Mouse (Mus musculus) yolk sac, embryonic 10.5 days (tissue): ENCODE measurements around the gene Smyd3.

Experiments
- DNase-seq: peaks from one replicate; pipeline ENCODE4 v3.0.0-alpha.2; 2017; ENCODE audit warnings: low spot score

Gene Smyd3

DNA sequence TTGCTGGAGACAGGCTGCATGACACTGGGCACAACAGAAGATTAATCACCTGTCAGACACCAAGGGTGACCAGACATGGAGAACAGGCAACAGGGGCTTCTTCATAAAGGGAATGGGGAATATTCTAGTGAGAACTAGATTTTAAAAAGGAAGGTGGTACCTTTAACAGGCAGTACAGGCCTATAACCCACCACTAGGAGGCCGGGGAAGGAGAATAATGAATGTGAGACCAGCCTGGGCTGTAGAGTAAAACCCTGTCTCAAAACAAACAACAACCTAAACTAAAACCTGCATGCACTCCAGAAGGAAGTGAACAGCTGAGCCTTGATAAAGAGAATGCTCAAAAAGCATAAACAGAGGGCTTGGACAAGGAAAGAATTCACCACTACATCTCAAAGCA lies 297.6 kb downstream of the Smyd3 start:
- no peak for DNase-seq

- DNase-seq = no peak
Observed at GRCm38 (mm10) chr1:179218061-179218460, 299.8 kb downstream of the Smyd3 start.

DNA sequence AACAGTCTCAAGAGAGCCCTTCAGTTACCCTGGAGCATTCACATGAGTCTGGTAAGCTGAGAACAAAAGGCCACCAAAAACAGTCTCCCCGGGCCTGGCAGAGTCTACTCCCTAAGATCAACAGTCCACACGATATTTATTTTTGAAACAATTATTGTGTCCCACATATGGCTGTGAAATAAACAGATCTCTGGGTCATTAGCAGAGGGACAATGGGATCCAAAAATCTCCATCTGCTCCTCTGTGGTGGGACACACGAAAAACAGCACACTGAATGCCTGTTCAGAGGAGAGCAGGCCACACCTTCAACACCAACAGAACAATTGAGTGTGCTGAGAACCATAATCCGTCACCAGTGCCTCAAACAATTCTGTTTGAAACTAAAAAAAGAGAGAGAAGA lies 300.8 kb downstream of the Smyd3 start:
- no peak for DNase-seq

GRCm38 (mm10) chr1:179213381-179213780 lies 304.5 kb downstream of the Smyd3 start:
- no peak for DNase-seq

- no peak for DNase-seq
Observed at GRCm38 (mm10) chr1:179212295-179212694, 305.5 kb downstream of the Smyd3 start.

DNA sequence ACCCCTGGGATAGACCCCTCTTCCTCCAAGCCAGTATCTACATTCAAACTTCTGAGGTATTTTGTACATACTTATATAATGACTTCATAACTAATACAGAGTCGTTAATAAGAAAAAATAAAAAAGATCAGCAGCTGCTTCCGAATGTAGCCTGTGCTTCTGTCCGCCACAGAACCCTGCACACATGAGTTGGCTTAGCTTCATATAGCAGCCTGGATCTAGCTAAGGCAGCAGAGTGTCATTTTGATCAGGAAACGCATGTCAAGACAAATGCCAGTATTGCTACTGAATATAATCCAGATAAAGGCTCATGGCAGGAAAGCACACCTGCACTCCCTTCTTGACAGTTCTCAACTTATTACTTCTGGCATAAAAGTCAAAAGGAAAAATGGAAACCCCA lies 306.5 kb downstream of the Smyd3 start:
- DNase-seq = no peak

DNA sequence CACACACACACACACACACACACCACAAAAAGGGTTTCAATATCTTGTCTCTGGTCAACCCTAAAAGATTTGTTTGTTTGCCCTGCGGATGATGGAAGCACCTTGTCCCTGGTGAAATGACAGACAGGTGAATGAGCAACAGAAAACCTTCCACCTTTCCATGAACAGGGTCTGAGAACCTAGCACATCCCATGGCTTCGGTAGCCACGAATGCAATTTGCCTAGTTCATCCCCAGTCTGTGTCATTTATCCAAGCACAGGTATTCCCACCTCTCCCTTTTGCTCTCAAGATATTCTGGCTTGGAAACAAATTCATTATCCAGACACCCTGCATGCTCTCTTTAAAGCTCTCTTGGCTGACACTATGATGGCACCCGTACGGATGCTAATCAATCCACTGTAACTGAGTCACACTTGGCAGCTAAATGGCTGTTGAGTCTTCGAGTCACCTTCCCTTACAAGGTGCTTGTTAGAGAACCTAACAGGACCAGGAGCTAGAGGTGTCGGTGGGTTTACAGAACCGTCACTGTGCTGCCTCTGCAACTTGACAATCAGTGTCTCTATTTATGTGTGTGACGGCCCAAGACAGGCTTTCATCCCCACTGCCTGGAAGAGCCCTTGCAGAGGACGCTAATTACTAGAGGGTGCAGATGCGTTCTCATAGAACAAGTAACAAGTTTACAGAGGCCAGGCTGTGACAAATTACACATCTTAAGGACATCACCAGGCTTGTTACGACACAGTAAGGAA lies 309.8 kb downstream of the Smyd3 start:
- DNase-seq = no peak

DNA sequence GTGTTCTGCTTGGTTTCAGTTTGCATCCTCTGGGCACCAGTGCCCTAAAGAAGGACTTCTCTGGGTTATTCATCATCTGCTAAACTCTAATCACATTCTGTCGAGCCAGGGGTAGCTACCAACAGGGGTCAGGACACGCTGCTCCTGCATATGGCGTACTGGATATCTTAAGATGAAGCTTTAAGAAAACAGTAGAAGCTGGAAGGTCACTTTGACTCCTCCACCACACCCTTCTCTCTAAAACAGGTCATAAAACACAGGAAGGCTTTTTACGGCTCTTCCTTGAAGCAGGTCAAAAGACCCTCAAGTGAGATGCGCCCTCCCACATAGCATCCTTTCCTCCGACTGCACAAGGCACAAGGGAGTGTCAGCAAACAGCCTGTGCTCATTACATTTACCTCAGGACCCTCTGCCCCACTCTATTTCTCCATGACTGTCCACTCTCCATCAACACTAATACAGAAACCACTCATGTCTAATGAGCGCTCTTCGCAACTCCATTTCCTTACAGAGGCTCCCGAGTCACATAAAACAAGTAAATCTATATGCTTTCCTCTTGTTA lies 310.6 kb downstream of the Smyd3 start:
- DNase-seq = no peak

DNA sequence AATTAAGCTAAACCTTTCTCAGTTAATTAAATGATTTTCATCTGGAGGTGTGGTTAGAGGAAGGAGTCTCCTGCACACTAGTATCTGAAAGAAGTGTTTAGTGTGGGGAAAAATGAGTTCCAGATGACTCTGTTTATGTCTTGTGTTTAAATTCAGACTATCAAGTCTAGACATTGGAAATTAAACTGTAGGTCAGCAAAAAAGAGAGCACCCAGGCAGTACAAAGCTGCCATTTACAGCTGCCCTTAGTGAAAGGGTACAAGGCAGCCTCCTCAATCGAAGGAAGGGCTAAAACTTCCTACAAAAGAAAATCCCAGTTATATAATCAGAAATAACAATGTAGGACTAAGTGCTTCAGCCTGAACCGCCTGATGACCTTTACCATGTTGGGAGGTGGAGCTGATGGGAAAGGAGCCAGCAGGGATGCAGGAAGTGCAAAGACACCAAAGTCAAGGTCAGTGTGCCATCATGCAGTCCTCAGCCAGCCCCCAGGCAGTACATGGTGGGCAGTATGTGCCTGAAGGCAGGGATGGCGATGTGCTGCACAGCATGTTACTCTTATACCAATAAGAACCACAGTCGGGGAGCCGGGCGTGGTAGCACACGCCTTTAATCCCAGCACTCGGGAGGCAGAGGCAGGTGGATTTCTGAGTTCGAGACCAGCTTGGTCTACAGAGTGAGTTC lies 319.2 kb downstream of the Smyd3 start:
- no peak for DNase-seq

DNA sequence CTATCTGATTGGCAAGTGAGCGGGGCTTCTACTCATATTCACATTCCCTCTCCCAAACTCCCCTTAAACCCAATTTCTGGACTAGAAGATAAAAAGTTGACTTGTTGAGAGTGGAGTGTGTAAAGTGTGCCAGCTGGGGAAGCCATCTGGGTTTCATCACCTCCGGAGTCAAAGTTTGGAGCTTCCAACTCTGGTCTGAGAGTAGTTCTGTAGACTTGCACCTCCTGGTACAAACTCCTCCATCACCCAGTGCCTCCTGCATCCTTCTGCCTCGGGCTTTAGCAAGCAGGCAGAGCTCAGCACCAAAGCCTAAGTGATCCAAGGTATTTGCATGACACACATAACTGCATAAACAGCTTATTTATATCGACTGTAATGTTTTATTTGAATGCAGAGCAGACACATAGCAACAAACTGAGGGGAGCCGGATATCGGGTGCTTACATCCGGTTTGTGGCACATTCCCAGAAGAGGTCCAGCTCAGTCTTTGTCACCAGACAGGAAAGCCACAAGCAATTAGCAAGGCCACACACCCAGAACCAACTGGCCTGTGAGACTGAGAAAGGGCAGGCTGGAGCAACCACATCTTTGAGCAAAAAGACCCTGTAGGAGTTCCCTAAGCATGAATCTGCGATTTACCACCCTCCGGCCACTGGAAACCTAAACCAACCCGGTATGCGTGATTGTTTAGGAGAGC lies 319.9 kb downstream of the Smyd3 start:
- DNase-seq = peak; percentile 21

GRCm38 (mm10) chr1:179197156-179197555 lies 320.7 kb downstream of the Smyd3 start:
- DNase-seq = no peak

- no peak for DNase-seq
Observed at GRCm38 (mm10) chr1:179196422-179196821, 321.4 kb downstream of the Smyd3 start.

GRCm38 (mm10) chr1:179192781-179193180 lies 325.1 kb downstream of the Smyd3 start:
- DNase-seq = no peak

GRCm38 (mm10) chr1:179190837-179191236 lies 327.0 kb downstream of the Smyd3 start:
- DNase-seq = no peak

- DNase-seq = no peak
Observed at GRCm38 (mm10) chr1:179187171-179187570, 330.7 kb downstream of the Smyd3 start.

DNA sequence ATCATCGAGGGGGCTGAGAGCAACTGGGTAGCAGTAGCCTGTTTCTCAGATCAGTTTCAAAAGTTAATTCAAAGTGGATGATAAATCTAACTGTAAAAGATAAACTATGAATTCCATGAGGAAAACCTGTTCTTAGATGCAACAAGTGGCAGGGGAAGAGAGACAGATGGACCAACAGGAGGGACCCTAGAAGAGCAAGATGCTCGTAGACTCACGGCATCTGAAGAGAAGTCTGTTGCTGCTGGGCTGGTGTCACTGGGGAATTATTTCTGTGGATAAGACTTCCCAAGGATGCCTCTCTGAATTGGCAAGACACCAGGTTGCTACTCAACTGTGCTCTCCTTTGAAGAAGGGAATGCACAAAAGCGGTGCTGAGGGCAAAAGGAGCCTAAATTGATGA lies 333.2 kb downstream of the Smyd3 start:
- DNase-seq = no peak

GRCm38 (mm10) chr1:179183499-179183898 lies 334.3 kb downstream of the Smyd3 start:
- DNase-seq = no peak

DNA sequence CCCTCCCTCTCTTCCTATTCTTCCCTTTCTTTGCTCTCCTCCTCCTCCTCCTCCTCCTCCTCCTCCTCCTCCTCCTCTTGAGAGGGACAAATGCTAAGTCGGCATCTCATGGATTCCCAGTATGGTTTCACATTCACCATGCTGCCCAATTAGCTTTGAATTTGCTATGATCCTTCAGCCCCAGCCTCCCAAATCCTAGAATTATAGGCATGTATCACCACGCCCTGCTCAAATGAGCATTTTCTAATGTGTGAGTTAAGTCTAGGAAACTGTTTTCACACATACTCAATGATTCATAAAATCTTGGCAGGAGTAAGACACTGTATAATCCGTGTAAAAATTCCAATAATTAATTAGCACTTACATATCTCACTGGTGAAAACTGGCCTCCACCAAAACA lies 337.3 kb downstream of the Smyd3 start:
- DNase-seq = no peak

- DNase-seq = no peak
Observed at GRCm38 (mm10) chr1:179176861-179177658, 340.8 kb downstream of the Smyd3 start.

DNA sequence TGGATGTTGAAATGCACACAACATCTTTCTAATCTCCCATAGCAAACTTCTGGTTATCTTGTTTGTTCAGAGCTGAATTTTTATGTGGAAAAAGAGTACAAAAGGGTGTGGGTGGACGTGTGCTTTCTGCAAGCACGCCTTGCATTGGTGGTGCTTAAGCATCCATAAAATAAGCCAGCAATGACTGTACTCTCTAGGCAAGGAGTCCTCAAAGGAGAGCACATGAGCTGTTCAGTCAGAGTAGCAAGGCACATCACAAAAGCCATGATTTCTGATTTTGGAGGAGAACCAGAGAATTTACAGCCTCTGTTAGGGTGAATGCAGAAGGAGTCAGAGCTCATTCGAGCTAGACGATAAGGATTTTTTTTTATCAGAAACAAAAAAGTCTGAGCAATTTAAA lies 343.6 kb downstream of the Smyd3 start:
- no peak for DNase-seq

DNA sequence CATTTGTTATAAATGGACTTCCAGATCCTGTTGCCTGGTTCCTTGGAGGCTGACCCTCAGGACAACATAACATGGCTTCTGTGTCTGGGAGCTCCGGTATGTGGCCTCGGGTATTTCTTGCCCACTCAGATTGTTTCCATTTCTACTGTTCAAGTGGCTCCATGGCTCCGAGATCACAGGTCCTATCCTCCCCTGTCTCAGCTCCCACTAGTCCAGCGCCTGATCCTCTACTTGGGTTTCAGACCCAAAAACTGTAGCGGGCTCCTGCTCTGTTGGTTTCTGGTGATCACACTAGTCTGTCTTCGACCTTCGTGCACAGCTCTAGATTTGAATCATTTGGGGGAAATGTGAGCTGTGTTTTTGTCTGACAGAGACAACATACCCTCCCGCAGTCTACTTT lies 347.3 kb downstream of the Smyd3 start:
- no peak for DNase-seq

- no peak for DNase-seq
Observed at GRCm38 (mm10) chr1:179169749-179170148, 348.1 kb downstream of the Smyd3 start.
